Mouse (Mus musculus) adrenal gland, postnatal 10 days (tissue): ENCODE results near the gene Eef1akmt3. TPM values are rescaled to one million over a fixed set of nuclear protein-coding genes. Genes with fewer than 3 reads are reported as not detected.

ENCODE experiments used
- DNase-seq: peaks from one replicate; pipeline ENCODE4 v3.0.0; 2021; ENCODE audit warnings: mixed read lengths
- total RNA-seq, 2 experiments: library from RNA; stranded (reverse); gene quantifications; 2 replicates each; pipeline ENCODE4 v1.2.3; 2021

The Eef1akmt3 gene
- total RNA-seq, 2 experiments from 2014 or later, result 0.24 to 0.42 TPM

GRCm38 (mm10) chr10:127050119-127050474, 8.8 kb upstream of the Eef1akmt3 start:
- DNase-seq, result no peak

- DNase-seq, result no peak
These were observed 8.2 kb upstream of the Eef1akmt3 start for GRCm38 (mm10) chr10:127049395-127050118.

GRCm38 (mm10) chr10:127048608-127049394, 7.5 kb upstream of the Eef1akmt3 start:
- DNase-seq, result no peak

DNA sequence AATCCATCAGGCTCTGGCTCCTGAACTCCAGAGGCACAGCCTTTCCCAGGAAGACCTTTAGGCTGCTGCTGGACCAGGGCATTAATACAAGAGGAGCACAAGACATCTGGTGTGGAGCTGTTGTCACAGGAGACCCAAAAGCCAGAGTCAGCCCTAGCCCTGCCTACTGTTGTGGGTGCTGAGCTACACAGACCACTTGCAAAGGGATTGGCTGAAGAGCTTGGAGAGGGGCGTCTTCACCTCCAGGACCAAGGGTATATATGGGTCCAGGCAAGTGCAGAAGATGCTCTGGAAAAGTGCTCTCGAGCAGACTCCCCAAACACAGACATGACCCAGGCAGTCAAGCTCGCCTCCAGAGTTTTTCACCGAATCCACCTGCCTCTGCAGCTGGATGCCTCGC, 6.6 kb upstream of the Eef1akmt3 start, which contains the start of gene Cyp27b1:
Gene Cyp27b1, plus strand, starts transcription at position 297 of the 400 bp plus-strand sequence.
- DNase-seq, result no peak

DNA sequence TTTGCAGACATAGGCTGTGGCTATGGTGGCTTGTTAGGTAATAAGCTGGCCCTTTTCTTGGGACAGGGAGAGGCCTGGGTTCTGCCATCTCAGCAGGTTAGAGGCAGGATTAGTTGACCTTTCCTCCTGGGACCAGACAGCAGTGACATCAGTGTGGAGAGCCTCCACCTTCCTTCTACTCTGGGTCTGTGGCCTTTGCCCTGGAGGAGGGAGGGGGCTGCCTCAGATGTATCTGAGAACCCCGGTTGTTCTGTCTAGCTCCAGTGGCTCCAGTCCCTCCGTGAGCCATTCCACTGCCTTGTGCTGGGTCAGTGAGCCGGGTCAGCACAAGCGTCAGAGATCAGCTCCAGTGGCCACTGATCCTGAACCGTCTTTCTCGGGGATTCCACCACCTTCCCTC, 1.9 kb upstream of the Eef1akmt3 start:
- DNase-seq, result no peak

DNA sequence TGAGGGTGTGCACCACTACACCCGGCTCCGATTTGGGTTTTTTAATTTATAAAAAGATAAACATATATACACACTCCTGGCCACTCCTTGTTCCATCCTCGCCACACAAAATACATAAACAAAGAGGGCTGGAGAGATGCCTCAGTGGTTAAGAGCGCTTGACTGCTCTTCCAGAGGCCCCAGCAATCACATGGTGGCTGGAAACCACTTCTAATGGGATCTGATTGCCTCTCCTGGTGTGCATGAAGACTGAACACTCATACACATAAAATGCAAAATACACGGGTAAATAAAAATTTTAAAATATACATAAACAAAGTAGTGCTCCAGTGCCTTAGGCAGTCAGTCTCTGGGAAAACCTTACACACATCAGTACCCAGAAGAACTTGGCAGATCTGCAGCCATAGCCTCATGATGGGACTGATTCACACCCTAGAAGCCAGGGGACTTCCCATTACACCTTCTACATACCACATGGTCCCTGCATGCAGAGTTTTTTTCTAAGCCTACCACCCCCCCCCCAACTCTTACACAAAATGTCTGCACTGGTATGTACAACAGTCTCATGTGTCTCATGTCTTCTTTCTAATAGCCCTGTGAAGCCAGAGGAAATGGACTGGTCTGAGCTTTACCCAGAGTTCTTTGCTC, 1.3 kb upstream of the Eef1akmt3 start:
- DNase-seq, result no peak

DNA sequence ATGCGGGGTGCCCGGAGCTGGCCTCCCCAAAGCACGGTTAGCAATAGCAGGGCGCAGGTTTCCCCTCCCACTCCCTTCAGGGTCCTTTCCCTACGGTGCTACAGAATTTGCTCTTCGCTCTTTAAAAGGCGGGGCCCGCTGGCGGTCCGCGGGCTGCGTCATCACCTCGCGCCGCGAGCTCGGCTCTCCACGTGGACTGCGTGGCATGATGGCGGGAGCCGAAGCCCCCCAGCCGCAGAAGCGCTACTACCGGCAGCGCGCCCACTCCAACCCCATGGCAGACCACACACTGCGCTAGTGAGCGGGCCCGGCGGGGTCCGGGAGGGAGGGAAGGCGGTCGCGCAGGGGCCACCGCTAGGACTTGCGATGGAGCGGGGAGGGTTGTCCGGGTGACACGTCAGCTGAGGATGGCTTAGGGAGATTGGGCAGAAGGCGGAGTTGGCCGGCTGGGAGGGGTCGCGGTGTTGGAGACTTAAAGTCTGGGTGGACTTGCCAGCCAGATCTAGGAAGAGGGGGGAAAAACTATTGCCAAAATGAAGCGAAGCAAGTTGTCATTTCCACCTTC, 543 bp upstream of the Eef1akmt3 start:
- DNase-seq, result peak; percentile 92

GRCm38 (mm10) chr10:127040569-127041214, 621 bp downstream of the Eef1akmt3 start:
- DNase-seq, result no peak

DNA sequence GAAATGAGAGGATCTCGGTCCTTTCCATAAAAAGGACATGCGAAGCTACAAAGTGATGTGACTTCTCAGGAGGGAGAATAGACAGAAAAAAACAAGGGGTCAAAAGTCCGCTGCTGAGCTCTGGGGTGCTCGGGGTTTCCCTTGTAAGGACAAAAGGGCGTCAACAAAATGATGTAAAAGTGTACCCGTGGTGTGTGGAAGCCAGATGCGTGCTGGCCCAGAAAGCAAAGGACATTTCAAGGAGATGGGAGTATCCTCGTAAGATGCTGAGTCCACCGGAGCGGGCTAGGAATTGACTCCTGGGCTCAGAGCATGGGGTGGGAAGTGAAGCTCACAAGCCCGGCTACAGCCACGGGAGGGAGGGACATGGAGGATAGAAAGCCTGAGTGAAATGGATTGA, 3.7 kb downstream of the Eef1akmt3 start:
- no peak for DNase-seq

- DNase-seq, result no peak
These were observed 5.0 kb downstream of the Eef1akmt3 start for GRCm38 (mm10) chr10:127036273-127036672.

GRCm38 (mm10) chr10:127033301-127033741, 8.0 kb downstream of the Eef1akmt3 start:
- no peak for DNase-seq

- peak; percentile 97 for DNase-seq
These were observed 10.7 kb downstream of the Eef1akmt3 start, which contains the start of gene Tsfm for GRCm38 (mm10) chr10:127030336-127031296. Gene Tsfm (minus strand): TSS chr10:127030840.

DNA sequence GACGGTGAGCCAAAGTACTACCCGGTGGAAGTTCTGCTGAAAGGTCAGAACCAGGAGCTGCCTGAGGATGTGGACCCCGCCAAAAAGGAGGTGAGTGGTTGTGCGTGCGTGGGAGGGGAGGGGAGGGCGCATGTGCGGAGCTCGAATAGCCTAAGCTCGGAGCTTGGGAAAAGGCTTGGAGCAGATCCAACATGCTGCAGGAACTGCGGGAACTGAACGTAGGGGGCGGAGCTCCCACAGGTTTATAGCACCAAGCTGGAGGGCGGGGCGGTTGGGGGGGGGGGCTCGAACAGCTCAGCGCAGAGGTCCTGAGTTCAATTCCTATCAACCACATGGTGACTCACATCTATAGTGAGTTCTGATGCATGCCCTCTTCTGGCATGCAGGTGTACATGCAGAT, 22.9 kb downstream of the Eef1akmt3 start:
- no peak for DNase-seq

DNA sequence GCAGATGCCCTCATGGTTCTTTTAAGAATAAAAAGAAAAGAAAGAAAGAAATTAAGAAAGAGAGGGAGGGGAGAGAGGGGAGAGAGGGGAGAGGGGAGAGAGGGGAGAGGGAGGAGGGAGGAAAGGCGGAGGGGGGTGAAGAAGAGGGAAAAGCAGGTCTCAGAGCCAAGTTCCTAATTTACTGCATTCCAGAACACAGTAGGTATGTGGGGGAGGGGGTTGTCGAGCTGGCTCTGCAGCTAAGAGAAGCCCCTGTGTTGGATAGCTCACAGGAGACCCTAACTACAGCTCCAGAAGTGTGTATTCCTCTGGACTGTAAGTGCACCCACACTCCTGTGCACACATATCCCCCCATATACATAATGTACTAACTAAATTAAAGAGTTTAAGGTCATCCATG, 24.2 kb downstream of the Eef1akmt3 start:
- no peak for DNase-seq

GRCm38 (mm10) chr10:127016488-127016887, 24.8 kb downstream of the Eef1akmt3 start:
- no peak for DNase-seq

DNA sequence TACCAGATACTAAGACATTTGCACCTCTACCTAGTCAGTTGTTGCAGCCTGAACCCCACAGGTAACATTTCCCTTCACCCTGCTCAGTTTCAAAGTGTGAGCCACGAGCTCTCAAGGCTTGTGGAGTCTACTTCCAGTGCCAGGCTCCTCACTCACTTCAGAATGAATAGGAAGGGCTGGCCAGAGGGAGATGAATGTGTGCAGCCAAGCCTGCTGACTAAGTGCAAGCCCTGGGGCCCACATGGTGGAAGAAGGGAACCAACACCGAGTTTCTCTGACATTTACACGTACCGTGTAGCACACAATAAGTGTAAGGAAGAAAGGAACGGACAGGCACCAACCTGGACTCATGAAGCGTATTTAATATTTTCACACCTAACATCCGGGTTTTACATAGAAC, 37.5 kb downstream of the Eef1akmt3 start:
- no peak for DNase-seq

DNA sequence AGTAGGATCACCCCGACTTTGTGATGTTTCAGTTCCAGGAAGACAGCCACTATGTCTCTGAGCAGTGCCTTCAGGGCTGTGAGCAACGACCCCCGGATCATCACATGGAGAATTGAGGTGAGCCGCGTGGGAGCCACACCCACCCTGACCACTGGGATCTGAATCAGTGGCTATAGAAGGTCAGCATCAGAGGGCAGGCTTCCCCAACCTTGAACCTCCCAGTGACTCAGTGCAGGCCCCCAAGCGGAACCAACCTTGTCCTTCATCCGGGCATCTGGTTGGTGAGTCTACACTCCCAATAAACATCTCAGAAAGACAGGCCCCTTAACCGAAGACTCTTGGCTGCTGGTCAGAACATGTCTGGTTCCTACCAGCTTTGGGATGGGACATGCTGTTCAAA, 38.0 kb downstream of the Eef1akmt3 start:
- DNase-seq, result peak; percentile 69

DNA sequence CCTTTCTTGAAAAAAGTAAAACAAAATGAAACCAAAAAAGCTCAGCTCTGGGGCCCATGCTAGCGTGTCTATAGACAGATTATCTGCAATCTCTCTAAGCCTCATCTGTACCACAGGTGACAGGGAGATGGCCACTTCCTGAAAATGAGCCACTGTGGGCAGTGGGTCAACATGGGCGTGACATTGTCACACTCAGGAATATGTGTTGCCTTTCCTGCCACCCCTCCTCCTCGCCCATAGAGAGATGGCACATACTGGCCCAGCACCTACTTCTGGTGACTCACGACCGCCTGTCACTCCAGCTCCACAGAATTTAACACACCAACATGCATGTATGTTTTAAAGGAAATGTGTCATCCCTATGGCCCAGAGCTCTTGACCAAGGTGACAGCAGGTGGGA, 38.5 kb downstream of the Eef1akmt3 start:
- no peak for DNase-seq

GRCm38 (mm10) chr10:127002056-127002455, 39.3 kb downstream of the Eef1akmt3 start:
- DNase-seq, result no peak

GRCm38 (mm10) chr10:127001297-127001696, 40.0 kb downstream of the Eef1akmt3 start:
- DNase-seq, result no peak

DNA sequence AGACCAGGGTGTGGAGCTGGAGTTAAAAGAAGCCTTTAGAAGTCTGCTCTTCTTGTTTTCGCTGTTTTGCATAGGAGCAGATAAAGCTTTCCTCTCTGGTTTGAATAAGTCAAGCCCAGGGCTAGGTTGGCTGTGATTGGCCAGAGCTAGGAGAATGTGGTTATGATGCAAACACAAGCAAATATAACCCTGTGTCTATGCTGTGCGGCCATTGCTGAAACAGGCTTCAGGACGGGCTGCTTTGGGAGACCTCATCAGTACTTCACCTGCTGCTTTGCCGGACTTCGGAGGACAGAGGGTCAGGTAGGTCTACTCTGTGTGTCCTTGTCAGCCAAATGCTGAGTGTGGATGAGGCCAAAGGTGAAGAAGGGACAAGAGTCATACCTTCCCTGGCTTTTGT, 40.8 kb downstream of the Eef1akmt3 start, which contains the start of gene Avil:
Gene Avil, plus strand, starts transcription at position 181 of the 400 bp plus-strand sequence.
- DNase-seq, result no peak
